Mouse (Mus musculus) ES-Bruce4 (cell line): ENCODE measurements around the gene Olfr979.

Experiments
- CTCF ChIP-seq: IDR thresholded peaks from one replicate; pipeline ENCODE4 v1.8.1; 2011; ENCODE audit warnings: low read depth, low read length
- EP300 ChIP-seq: IDR thresholded peaks from 2 replicates; pipeline ENCODE4 v1.6.1; 2011; ENCODE audit warnings: low read depth, low read length; ENCODE audit not compliant: insufficient read depth
- POLR2A ChIP-seq: IDR thresholded peaks from one replicate; pipeline ENCODE4 v1.8.1; 2011; ENCODE audit warnings: low read length; ENCODE audit not compliant: insufficient read depth

DNA sequence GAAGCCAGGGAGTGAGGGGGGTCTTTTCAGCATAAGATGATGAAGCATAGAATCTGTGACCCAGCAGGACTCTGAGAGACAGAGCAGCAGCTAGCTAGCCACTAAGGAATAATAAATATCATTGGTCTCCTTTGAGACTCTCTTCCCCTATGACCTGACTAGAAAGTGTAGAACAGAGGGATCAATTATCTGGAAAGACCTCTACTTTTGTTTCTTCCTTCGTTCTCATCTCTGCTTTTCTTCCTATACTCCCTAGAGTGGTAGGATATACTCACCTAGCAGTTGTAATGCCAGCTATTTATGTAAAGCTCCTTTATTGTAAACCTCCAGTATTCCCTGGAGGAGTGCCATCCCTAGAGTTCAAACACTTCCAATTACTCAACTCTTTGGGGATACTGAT lies 51.3 kb downstream of the Olfr979 start, which contains the start of gene Olfr975:
- no peak for TF ChIP-seq CTCF
- no peak for TF ChIP-seq EP300
- no peak for TF ChIP-seq POLR2A
